Mouse (Mus musculus) layer of hippocampus, postnatal 25 days (tissue): ENCODE measurements at regions not wholly inside any gene's neighbourhood (a gene's known extent, or its start where the extent isn't known, plus 50 kb on each side); places are given as distances from the start of the nearest gene placed in this dataset.

Experiments
- DNase-seq, 2 experiments: peaks; one replicate each; pipeline ENCODE4 v3.0.0; 2022; ENCODE audit warnings: mixed read lengths in 2 of 2, low spot score in 1 of 2; ENCODE audit errors: extremely low spot score in 1 of 2

DNA sequence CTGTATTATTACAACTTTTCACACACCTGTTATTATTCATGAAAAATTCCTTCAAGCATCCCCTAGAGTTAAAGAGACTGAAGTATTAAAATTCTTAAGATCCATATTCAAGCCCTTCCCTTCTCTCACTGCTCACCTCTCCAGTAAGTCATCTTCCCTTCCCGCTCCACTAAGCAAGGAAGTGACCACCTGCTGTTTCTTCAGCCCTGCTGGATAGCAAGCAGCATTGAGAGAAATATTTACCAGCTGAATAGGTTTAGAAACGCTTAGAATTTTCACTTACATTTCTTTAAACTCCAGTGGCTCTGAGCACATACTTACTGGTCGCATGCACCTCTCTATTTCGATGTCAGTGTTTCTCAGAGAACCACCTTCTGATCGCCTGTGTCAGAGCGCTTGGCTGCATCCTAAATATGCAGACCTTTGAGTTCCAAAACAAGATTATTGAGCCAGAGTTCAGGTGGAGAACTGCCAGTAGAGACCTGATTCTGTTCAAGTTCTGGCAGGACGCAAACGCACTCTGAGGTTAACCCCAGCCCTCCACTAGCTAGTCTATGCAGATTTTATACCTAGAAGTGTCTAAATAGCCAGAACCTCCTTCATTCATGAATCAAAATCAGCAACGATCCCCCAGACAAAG, 314.9 kb downstream of the Mllt3 start:
- no peak for DNase-seq

DNA sequence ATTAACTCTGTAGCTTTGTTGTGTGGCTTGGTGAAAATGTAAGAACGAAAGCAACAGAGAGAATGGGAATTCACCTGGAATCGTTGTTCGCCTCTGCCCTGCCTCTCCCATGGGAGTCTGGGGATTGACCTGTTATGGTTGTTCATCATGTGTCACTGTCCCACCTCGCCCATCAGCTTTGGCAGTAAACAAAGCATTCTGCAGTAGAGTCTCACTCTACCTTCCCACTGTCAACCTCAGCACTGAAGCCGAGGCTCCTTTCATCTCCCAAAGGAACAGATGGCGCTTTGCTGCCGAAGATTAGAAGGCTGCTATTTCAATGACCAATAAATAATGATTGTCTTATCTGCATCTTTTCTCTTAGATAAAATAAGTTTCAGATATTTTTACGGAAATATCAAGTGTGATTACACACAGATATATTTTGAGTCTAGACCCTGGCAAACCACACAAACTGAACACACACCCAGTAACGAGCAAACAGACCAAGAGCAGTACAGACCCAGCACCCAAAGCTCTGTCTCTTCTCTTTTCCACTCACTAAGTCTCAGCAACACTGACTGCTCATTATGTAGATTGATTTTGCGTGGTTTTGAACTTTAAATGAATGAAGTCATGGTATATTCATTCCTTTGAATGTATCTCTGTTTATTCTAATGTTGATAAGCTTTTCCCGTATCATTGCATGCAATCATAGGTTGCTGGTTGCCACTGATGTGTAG, 317.8 kb downstream of the Mllt3 start:
- DNase-seq: no peak

DNA sequence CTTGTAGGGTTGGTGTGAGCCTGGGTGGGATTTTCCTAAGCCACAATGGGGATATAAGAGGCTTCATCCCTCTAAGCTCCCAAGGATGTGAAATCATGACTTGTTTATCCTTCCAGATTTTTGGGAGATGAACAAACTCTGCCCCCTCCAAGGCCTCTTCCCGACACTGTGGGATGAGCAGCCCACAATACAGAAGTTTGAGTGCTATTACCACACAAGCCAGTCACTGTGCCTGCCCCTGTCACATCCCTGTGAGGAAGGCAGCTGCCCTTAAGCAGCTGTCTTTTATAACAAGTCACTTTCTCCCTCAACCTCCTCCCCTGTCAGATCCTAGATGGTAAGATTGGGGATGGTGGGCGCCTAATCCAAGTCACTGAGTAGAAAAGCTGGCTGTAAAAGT, 320.5 kb downstream of the Mllt3 start:
- no peak for DNase-seq

DNA sequence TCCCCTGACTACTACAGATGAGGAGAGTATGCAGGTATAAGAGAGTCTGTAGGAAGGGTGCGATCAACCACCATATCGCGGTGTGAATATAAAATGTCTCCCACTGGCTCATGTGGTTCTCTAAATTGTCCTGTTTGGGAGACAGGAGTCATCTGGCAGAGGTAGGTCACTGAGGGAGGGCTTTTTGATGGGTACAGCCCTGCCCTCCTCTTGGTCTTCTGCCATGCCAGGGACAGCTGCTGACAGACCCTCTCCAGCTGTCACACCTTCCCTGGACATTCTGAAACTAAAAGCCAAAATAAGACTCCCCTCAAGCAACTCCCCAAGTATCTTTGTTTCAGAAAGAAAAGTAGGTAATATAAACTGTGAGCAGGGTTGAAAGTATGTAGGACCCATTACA, 320.9 kb downstream of the Mllt3 start:
- no peak for DNase-seq

DNA sequence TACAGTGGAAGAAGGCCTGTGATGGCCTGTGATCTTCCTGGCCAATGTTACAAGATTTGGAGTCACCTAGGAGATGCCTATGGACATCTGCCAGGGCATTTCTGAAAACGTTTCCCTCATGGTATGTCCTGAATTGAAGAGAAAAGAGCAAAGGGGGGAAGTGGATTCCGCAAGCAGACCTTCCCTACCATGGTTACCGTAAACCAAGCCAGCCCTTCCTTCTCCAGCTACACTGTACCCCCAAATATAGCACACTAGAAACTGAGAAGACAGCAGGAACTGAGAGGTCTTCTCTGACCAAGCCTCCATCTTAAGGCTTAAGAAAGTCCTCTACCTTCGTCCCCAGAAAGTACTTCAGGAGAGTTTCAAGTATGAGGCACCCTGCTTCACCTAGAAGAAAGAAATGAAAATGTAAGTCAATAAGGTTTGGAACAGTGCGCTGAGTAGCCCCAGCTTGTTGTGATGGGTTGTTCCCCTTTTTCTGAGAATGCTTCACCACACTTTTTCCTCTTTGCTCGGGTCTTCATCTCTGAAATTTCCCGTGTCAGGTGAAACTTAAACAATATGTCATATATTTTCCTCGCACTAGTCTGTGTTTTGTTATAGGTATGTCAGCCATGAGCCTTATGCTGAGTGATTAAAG, 321.9 kb downstream of the Mllt3 start:
- no peak for DNase-seq

DNA sequence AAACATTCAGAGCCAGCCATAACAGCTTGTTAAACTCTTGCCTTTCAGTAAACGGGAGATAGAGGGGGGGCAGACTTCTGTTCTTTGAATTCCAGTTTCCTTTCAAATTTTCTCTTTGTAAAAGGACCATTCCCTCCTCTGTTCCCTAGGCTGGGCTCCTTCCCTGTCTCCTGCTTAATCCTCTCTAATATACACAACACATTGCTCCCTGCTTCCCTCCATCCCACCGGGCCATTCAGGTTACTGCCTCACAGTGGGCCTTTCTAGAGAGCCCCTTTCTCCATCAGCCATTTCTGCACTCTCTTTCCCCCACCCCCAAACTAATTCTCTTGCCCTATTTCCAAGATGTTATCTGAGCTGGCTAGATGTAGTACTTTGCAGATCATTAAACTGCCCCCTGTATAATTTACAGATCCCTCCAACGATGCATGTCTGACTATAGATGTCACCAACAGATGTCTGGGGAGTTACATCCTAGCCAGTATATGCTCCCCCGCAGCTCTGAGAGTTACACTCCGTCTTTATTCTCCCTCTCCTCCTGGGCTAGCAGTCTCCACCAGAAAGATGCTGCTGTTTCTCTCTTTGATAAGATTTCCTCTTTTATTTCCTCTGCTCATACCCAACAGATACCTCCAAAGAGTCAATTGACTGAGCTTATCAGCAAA, 324.1 kb downstream of the Mllt3 start:
- no peak for DNase-seq

DNA sequence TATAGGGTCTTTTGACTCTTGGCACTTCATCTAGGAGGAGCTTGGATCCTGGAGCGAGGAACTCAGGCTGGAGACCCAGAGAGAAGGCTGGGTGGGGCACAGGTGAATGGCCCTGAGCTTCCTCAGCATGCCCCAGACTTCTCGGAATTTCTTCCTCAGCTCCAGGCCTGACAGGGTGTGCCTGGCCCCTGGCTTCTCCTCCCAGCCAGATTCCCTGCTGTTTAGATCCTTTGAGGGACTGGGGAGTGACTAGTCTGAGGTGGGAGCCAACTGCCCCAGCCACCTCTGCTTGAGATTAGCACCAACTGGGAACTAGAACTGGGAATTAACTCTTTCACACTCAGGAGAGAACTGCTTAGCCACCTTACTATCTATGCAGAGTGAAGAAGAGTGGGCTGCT, 325.8 kb downstream of the Mllt3 start:
- no peak for DNase-seq

DNA sequence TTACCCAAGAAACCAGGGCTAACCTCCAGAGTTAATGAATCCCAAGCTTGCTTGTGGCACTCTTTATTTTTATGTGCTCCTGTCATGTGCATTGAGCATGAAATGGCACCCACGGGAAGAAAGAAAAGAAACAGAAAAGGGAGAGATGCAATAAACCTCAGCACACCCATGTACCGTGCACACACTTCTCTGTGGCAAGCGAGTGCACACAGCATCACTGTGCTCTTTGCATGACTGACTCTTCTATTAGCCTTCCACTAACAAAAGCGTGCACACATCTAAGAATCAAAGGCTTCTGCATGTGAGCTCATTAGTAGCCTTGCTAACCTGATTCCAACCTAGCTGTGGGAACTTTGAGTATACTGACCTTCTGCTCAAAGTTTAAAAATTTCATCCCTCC, 330.3 kb downstream of the Mllt3 start:
- no peak for DNase-seq

DNA sequence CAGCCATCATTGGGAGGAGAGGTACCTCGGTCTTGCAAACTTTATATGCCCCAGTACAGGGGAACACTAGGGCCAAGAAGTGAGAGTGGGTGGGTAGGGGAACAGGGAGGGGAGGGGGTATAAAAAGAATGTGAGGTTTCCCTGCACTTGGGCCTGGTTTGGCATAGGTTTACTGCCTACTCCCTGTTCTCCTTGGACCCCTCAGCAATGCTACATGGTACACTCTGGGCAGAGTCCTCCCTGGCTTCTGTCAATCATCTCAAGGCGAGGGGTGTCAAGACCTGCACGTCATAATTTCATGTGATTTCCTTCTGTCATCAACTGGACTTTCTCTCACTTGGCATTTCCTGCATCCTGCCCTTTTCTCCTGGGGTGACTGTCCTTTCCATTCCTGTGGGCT, 330.9 kb downstream of the Mllt3 start:
- no peak for DNase-seq

DNA sequence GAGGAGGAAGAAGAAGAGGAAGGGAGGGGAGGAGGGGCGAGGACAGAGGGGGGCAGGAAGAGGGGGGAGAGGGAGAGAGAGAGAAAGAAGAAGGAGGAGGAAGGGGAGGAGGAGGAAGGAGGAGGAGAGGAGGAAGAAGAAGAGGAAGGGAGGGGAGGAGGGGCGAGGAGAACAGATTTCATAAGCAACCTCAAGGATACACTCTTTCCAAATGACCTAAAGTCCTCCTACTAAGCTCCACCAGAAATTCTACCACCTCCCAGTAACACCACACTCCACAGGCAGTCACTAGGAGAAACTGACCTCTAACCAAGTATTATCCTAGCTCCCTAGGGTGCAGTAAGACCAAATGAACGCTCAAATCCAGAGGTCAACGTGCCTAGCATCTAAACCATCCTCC, 332.1 kb downstream of the Mllt3 start:
- DNase-seq: no peak

DNA sequence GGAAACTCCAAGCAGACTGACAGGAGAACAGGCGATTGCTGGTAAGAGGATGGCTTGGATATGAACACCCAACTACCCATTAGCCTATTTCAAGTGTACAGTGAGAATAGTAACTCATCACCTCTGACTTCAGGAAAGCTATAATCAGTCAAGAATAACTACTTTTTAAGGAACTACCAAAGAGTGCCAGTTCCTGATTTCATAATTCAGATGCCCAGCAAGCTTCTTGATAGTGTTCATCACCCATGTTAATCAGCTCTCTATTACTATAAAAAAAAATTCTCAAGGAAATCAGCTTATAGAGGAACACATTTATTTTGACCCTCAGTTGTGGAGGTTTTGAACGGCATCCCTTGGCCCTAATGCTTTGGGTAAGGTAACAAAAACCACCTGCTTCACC, 332.7 kb downstream of the Mllt3 start:
- no peak for DNase-seq

DNA sequence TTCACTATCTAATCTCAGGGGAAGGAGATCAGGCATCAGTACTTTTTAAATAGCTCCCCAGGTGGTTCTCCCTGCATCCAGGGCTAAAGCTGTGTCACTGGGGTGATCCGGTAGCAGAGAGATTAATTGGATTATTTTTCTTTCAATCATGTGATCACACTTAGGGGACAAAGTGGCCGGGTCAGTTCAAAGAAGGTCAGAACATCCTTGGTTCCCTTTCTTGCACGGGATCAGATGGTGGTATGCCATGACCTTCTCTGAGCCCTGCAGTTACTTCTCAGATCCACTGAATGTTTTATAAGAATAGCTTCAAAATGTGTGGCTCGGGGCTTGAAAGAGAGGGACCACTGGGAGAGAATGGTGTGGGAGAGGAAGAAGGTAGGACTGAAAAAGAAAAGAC, 333.6 kb downstream of the Mllt3 start:
- DNase-seq: no peak

DNA sequence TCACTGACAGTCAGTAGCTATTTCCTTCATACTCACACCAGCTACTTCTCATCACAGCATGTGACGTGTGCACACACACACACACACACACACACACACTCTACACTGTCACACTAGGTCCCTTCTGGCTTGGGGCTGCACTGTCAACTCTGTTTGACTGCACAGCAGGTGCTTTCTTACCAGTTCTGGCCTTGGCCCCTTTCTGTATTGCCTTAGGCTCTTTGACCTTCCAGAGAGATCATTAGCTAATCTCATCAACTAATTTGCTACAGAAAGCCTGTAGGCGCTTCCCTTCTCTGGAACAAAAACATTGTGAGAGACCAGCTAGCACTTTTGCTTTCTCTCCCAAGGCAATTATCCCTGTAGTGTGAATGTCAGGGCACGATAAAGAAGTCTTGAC, 334.4 kb downstream of the Mllt3 start:
- DNase-seq: no peak

DNA sequence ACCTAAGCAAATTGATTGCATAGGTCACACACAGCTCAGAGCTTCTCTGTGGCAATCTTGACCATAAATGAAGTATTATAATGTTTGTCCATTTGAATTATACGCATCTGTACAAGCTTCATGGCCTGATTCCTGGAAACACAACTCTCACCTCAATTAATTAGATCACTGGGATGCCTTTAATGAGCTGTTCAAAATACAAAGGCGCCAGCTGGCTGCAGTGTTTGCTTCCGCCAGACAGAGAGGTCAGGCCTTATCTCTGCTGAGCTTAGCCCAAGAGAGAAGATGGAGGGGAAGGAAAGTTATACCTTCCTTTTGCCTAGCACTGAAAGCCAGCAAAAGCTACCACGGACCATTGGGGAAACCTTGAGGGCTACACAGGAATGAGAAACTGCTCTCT, 336.2 kb downstream of the Mllt3 start:
- no peak for DNase-seq

DNA sequence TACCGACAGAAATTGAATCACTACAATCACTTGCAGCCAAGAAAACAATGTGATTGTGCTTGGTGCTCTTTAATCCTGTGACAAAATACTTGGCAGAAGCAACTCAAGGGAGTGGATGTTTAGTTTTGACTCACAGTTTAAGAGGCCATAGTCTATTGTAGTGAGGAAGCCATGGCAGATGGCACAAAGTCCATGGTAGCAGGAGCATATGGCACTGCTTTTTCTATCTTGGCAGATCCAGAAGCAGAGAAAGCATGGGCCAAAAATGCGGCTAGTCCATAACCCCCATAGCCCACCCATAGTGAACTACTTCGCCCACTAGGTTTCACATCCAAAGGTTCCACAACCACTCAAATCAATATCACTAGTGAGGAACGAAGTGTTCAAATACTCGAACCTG, 337.4 kb downstream of the Mllt3 start:
- DNase-seq: no peak

DNA sequence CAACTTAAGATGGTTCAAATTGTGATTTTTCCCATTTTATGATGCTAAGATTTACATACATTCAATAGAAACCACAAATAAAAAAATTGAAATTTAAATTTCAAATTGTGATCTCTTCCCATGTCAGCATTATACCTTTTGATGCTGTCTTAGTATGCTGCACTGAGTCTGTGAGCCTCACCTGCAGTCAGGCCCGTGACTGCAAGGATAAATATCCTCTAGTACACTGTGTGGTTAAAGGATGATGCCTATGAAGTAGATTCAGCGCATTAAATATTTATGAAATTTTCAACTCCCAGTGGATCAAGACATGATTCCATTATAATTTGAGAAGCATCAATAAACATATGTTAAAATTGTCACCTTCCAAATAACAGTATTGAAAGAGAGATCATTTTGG, 340.4 kb downstream of the Mllt3 start:
- no peak for DNase-seq

DNA sequence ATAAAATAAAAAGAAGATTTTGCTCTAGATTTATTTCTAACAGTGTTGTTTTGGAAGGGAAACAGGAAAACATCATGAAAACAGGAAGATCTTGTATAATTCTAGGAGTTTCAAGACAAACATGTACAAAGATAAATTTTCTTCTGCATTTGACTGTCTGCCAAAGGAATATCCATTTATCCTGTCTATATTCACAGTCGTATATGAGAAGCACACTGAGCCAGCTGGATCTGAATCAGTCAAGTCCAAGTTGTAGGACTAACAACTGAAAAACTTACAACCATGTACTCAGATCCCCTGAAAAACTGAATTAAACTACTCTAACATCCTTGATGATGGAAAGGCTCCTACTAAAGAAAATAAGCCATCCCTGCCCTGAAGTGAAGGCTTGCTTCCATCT, 348.2 kb downstream of the Mllt3 start:
- DNase-seq: no peak

DNA sequence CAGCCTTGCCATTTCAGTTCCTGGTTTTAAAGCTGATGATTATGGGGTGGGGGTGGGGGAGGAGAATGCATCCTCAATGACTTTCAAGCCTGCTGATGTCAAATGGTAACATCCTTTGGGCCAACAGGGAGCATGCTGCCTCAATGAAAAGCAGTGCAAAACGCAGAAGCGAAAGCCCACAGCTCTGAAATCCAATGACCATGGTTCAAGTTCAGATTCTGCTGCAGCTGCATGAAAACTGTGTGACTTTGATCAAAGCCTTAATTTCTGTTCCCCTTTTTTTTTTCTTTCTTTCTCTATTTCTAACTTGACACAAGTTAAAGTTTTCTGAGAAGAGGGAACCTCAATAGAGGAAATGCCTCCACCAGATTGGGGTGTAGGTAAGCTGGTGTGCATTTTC, 350.4 kb downstream of the Mllt3 start:
- DNase-seq: no peak

DNA sequence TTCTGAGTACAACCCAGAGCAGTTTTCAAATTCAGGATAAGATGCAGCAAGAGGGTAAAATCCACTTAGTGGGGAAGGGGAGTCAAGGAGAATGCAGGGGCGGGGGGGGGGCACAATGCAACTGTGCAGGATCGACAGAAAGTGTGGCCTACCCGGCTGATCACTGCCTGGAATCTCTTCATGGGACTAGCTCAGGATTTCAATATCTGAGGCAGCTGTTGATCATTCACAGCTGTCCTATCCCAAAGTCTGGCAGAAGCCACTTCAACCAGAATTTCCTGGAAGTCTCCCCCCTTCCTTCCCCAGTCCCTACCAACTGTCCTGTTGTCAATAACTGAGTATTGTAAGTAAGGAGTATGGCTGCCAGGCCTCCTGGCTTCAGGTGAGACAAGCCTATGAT, 362.1 kb downstream of the Mllt3 start:
- no peak for DNase-seq

DNA sequence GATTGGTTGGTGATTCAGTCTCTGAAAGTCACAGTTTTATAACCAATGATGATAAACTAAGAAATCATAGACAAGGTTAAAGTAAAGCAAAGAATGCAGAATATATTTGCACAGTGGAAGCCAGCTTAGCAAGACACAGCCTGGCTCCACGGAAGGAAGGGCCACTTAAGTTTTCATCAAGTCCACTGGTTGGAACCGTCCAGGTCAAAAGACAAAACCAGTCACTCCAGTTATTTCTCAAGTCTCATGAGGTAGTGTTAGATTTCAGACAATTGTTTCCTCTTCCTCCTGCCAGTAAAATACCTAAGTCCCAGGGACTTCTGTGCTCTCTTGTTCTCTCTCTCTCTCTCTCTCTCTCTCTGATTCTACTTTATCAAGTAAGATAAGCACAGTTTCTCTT, 363.0 kb downstream of the Mllt3 start:
- no peak for DNase-seq

DNA sequence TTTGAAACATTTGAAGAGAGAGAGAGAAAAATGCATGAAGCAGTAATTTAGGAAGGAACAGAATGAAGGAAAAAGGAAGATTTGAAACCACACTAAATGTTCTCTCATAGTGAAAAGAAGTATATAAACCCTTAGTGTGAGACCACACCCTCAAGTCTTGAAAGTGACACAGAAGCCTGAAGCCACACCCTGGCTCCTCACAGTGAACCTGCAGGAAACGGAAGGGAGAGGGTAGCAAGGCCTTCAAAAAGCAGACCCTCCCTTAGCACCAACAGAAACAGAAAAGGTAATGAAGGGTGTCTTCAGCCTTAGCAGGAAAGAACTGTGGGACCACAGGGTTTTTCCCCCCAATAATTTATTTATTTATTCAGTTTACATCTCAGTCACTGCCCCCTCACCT, 363.7 kb downstream of the Mllt3 start:
- DNase-seq: no peak

DNA sequence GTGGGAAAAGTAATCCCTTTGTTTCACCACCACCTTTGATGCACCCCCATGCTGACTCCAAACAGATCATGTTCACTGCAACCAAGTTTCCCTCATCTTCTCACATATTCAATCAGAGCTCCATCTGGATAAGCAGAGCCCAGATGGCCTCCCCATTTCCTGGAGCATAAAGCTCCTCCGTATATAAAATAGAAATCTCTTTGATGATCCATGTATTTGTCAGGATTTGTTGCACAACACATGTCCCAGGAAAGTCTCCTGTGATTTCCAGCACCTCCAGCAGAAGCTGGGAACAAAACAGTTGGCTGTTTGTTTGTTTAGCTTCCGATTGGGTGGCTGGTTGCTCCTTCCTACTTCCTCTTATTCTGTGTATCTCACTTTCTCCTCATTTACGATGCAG, 364.9 kb downstream of the Mllt3 start:
- peak in 1 of 2 experiments; percentile 30 for DNase-seq
